Mouse (Mus musculus) cerebellum, adult 11 months (tissue): ENCODE data around the gene Abhd12.

Source experiments
- DNase-seq: peaks from one replicate; pipeline ENCODE4 v3.0.0; 2022

Abhd12 gene

DNA sequence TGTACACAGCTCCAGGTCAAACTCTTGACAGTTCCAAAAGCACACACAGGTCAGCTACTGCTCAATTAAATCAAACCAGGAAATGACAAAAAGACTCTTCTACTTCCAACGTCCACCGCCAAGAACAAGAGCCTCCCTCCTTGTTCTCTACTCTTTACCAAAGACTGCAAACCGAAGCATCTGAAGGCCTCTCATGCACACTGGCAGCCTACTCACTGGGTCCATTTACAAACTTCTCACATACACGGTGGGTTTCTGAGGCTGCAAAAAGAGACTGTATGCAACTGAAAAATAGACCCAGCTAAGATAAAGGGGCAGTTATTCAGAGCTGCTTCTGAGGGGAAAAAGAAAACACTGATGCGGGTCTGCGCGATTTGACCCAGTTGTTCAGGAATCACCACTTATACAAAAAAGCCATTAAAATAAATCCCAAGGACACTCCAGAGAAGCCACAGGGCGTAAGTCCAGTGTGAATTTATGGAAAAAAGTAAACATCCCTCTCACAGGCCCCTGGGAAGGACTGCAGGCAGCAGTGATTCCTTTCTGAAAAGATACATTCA lies 57.0 kb downstream of the Abhd12 start:
- no peak for DNase-seq

DNA sequence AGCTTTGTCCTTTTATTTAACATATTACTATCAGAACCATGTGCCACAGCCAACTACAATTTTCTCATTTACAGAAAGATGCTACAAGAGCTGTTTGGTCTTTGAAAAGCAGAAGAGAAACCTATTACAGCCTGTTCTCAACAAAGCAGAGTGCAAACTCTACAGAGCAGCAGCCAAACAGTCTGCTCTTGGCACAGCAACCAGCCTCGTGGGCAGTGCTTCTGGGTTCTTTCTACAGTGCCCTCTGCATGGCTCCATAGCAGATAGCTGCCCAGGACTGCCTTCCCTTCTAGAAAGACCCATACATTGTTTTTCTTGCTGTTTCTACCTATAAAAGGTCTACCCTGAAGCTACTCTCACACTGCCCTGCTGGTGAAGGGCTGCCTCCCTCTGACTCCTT lies 59.7 kb downstream of the Abhd12 start:
- no peak for DNase-seq

DNA sequence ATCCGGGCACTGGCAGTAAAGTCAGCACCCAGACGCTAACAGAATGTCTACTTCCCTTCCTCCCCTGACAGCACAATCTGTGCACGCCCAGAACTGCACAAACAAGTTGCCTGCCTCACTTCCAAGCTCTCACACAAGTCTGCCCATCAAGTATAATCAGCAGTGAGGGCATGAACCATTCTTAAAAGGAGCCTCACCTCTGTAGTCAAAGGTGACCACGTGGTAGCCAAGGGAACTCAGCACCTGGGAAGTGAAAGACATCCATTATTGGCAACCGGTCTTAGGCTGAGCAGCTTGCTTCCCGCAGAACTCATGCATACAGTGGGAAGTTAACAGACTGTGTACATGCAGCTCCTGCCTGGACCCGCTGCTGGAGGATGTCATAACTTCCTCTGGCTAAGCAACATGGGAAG lies 62.5 kb downstream of the Abhd12 start:
- no peak for DNase-seq

DNA sequence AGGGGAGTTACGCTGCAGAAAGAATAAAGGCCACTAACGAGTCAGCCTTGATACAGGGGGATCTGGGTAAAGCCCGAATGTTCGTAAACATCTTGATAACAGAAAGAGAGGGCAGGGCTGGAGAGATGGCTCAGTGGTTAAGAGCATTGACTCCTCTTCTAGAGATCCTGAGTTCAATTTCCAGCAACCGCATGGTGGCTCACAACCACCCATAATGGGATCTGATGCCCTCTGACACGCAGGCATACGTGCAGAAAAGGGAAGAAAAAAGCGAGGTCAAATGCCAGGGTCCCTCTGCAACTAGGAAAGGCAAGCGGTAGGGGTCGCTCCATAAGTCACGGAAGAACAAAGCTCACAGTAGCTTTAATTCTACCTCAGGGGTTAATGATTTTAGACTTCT lies 63.4 kb downstream of the Abhd12 start:
- no peak for DNase-seq

DNA sequence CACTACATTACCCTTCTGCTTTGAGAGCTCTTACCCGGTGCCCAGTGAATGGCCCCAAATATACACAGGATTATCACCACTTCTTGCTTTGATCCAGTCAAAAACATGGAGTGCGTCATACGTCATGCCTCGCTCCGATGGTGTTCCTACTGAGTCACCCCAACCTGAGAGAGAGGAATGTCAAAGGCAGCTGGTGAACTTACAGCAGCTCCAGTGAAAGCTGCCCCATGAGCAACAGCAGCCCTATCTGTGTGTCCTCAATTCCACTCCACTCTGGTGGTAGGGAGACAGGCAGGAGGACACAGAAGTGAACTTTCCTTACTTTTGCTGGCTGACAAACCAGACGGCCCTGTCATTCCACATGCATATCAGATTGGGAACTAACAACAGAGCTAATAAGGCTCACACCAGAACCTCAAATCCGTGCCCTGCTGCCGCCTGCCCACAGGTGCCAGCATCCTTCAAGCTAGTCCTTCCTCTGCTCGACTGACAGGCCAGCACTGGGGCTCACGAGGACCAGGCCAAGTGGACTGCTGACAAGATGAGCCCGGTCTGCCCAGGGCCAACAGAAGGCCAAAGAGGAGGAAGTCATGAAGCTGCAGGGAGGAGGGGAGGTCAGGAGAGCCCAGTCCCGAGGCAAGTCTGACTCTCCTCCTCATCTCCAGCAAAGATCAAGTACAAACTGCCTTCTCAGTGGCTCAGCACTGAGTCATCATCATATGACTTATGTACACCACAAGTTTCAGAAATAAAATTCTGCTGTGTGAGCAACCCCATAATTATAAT lies 64.7 kb downstream of the Abhd12 start:
- DNase-seq = no peak

DNA sequence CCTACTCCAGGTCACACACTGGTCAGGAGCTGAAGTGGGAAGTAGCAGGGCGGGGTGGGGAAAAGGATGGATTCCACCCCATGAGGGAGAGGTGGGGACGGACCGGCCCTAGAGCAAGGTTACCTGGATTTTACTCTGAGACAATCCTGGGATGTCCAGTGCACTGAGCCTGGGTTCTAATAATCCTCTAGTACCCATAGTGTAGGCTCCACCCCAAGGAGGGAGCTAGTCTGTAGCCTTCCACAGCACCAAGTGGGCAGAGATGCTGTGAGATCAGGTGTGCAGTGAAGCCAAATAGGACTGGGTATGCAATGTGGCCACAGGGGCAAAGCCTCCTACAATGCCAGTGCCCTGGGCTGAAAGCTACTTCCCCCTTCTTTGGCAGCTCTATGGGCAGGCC lies 66.8 kb downstream of the Abhd12 start:
- DNase-seq = no peak

DNA sequence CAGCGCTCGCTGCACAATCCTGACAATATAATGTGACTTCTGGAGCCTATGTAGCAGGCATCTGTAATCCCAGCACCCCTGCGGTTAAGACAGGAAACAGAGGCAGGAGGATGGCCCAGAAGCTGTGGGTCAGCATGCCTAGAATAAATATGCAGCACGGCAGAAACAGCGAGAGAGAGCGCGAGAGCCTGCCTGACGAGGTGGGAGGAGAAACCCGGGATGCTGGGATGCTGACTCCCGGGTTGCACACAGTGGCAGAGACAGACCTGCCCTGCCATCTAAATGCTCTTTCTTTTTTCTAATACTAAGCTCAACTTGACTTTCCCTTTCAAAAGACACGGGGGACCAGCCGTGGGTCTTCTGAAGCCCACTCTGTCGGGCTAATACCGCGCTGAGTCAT lies 67.6 kb downstream of the Abhd12 start:
- no peak for DNase-seq

DNA sequence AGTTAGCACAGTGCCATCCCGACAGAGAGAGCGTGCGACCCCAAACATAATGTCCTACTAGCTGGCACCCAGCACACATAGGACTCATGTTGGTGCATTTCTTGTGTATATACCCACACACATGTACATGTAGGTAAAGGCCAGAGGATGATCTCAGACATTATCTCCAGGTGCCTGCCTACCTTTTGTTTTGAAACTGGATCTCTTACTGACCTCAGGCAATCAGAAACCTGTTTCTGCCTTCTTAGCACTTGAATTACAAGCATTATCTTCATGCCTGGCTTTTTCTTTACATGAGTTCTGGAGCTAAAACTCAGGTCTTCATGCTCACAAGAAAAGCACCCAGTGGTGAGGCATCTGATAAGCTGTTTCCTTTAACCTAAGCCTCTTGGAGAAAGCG lies 68.6 kb downstream of the Abhd12 start:
- no peak for DNase-seq

DNA sequence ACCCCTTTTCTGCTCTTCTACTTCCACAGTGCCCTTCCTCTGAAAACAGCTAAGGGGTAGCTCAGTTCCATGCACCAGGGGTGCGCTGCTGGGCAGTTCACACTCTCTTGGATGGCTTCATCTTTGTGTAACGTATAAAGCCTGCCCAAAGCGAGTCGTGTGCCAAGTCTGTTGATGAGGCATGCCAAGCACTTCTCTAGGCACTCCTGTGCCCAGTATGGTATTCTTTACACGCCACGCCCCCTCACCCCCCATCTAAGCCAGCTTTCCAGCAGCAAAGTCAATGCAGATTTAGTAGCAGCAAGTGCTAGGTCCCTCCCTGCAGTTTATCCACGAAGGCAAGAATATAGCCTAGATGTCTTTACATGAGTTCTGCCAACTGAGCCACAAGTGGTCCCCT lies 69.9 kb downstream of the Abhd12 start:
- no peak for DNase-seq

DNA sequence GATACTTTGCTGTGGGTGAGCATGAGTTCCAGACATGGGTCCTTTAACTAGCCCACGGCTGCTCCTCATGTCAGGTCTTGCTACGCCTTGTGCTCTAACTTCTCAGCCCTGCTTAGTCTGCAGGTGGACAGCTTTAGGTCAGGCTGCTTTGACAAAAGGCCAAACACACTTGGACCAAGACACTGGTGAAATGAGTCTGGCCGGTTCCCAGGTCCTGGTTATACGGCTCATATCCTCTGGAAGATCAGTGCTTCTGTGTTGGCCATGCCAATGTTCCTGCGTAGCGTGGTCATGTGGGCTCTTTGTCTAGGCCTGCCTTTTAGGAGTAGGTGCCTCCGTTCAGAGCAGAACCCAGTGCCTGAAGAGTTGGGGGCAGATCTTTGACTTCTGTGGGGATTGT lies 72.5 kb downstream of the Abhd12 start:
- peak; percentile 62 for DNase-seq

DNA sequence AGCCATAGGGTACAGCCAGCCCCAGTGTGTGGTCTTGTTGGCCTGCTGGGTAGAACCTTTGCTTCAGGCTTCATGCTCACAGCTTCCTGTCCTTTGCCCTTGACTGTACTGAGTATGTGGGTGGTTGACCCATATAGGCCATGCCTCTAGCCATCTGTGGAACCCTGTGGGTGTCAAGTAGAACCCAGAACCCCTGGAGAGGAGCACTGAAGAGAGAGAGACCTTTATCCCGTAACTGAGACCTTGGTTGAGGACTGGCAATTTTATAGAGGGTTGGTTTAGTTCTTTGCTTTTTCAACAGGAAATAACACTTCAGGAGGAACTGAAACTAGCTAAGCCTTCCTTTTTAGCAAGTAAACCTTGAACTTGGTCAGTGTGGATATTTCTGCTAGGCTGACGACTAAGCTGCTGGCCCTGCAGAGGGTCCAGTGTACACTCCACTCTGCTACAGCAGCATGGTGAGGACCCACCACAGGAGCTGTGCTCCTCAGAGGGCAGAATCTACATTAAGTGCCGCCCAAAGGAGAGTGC lies 73.6 kb downstream of the Abhd12 start:
- no peak for DNase-seq

DNA sequence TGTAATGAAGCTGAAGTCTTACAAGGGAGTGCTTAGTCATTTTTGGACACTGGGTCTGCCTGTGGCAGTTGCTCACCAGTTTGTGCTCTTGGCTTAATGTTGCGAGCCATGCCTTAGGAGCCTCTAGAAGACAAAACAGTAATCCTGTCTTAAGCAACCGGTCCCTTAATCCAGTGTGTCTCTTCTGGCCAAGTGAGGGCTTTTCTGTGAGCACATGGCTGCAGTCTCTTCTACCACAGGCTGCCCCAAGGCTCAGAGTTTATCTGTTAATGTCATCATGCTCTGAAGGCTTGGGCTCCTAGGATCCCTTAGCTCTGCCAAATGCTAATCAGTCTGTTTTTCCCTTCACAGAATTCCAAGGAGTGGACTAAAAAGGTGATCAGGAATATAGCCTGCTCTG lies 74.5 kb downstream of the Abhd12 start:
- DNase-seq = no peak

DNA sequence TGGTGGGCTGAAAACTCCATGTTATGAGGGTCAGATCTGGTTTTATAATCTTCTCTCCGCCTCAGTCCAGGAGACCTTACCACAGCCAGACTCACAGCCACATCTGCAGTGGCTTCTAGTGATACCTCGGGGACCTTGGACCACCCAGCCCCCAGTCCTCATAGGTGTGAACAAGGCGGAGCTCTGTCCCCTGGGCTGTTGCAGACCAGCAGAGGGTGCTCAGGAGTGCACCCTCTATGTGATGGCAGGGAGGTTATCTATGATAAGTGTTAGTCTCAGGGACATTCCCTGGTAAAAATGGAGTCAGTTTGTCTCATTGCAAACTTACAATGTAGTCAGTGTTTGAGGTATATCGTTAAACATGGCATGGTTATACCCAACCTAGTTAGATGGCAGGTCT lies 75.9 kb downstream of the Abhd12 start:
- DNase-seq = no peak

DNA sequence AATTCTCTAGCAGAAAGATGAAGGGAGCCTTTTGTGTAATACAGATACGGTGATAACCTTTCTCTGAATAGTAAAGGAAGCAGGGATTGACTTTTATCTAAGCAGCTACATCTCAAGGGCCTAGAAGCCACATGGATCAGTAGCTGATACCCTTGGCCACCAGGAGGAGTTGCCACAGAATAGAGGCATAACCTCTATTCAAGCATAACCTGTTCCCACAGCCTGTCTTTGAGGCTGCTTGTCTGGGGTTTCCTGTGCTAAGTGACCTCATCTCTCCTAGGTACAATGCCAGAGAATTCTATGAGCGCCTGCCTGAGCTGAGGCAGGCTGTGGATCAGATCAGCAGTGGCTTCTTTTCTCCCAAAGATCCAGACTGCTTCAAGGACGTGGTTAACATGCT lies 76.4 kb downstream of the Abhd12 start:
- no peak for DNase-seq

DNA sequence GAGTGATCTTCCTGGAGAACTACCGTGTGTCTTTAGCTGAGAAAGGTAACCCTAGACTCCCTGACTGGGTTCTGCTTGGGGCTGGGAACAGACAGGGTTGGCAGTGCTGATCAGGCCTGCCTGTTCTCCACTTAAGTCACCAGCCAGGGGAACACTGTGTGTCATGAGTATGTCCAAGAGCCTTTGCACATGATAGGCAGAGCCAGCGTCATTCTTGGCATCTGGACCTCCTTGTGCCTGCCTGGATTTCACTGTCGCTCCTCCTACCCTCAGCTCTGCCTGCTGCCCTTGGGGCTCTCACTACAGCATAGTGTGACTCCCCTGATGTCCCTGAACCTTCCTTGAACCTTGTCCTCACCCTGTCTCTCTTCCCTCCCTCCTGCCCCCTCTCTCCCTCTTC lies 78.1 kb downstream of the Abhd12 start:
- no peak for DNase-seq

DNA sequence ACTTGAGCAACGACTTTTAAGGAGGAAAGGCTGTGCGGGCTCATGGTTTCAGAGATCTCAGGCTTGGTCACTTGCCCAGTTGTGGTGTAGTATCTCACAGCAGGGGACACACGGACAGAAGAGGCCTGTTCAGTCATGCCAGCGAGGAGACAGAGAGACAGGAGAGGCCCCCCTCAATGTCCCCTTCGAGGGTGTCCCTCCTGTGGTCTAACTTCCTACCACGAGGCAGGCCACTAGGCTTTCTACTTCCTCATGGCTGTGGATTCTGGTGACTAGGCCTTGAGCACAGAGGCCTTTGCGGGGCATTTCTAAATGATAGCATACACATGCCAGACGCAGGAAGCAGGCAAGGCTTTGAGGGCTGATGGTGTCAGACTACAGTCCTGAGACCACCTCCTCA lies 81.6 kb downstream of the Abhd12 start:
- DNase-seq = no peak

DNA sequence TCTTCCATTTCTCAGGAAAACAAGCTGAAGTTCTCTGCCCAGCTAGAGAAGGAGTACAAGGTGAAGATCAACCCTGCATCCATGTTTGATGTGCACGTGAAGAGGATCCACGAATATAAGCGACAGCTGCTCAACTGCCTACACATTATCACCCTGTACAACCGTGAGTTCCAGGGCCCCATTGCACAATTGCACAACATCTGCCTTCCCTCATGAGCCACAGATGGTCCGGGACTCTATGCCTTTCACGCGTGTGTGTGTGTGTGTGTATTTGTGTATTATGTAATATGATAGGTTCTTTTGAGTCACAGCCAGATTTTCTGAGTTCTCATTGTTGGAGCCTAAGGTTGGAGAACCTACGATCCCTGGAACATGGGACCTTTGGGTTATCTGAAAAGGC lies 83.8 kb downstream of the Abhd12 start:
- DNase-seq = no peak

DNA sequence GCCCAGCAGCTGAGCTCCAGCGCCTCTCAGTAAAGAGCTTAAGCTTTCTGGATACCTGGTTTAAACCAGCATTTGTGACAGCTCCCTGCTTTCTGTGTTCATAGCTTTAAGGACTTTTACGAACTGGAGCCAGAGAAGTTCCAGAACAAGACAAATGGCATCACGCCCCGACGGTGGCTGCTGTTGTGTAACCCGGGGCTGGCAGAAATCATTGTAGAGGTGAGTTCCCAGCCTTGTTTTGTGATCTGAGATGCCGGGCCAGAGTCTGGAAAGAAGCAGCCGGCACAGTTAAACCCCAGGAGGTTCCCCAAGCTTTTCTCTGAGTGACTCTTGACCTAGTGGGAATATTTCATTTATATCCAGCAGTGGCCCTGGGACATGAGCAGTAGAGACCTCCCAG lies 85.8 kb downstream of the Abhd12 start:
- DNase-seq = no peak

DNA sequence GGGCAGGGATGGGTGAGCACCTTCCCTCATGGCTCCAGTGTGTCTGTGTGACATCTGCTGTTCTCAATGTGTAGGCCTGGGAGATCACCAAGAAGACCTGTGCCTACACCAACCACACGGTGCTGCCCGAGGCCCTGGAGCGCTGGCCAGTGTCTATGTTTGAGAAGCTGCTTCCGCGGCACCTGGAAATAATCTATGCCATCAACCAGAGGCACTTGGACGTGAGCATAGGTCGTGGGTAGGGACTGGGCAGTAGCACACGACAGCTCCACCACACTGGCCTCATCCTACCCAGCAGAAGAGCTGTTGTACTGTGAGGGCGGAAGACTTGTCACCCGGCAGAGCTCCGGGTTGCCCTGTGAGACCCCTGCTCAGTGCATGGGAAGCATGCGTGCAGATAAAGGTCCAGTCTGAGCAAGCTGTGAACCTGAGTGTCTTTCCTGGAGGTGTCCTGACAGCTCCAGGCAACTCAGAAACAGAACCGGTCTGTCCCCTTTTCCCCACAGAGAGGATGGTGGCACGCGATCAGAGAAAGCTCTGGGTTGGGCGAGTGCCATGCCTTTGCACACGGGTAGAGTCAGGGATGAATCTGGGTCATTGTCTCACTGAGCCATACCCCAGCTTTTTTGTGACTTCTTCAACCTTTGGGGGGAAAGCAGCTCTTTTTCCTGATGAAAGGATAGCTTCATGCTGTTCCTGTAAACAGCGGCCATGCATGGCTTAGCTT lies 87.7 kb downstream of the Abhd12 start:
- DNase-seq = peak; percentile 58

DNA sequence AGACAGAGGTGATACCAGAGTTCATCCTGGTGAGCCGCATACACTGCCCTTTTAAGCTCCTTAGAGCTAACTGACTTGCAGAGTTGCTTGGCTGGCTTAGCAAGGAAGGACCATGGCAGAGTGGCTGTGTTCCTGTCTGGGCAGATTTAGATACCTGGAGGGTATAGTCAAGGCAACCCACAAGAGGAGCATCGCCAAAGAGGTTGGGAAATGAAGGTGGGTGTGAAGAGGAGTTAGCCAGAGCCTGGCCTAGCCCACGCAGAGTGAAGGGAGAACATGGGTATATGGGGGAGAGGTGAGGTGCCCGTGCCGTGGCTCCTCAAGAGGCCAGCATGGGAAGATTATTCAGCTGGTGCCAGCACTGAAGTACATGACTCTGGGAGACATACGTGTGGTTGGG lies 91.7 kb downstream of the Abhd12 start:
- DNase-seq = no peak

DNA sequence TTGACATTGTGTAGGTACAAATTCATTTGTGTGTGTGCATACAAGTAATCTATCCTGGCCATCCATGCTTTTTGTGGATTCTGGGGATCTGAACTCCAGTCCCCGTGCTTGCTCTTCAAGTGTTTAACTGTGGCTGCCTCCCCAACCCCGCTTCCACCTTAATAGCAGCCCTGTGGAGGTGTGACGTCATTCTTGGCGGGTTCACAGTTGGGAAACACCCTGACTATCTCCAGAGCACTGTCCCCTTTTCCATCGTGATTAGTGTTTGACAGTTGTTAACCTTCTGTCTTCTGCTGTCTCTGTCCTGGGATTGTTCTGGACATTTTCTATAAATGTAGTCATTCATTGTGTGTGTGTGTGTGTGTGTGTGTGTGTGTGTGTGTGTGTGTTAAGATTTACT lies 93.9 kb downstream of the Abhd12 start:
- no peak for DNase-seq

DNA sequence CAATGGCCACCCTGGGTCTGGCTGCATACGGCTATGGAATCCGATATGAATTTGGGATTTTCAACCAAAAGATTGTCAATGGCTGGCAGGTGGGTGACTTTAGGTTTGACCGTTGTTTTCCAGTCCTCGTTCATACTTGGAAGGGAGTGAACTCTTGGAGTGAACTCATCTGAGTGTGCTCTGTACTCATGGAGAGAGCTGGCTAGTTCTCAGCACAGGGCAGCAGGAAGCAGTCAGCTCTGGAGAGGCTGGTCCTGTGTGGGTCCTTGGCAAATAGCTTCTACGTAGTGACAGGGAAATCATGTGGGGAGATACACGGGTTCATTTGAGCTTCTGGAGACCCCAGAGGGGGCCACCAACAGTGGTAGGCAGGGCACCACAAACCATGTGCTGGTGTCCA lies 95.7 kb downstream of the Abhd12 start:
- DNase-seq = no peak

DNA sequence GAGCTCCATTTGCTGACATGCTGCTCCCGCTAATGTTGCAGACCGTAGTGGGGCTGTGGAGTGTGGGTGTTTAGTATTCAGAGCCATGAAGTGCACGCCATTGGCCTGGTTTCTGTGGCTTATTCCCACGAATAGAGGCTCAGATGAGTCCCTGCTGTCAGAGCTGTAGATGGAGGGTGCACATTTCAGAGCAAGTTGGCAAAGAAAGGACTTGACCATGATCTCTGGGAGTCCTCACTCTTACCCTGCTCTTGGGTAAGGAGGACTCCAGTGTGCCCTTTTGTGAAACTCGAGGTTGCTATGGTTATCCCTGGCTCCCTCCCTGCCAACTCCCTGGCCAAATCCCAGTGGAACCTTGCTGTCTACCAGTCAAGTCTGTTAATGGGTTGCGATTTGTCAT lies 96.2 kb downstream of the Abhd12 start:
- no peak for DNase-seq

DNA sequence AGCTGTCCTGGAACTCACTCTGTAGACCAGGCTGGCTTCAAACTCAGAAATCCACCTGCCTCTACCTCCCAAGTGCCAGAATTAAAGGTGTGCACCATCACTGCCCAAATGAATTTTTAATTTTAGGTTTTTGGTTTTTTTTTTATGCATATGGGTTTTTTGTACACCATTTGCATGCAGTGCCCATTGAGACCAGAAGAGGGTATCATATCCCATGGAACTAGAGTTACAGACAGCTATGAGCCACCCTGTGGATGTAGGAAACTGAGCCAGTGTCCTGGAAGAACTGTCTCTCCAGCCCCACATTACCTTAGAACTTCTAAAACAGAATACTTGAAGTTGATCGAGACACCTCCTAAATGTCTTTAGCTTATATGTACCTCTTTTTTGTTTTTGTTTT lies 101.5 kb downstream of the Abhd12 start:
- no peak for DNase-seq
